ENCODE assay signal across 8 mouse cellular contexts in genomic region chr5:107986255-107986966, GRCm38 (mm10). TPM values are rescaled to one million over a fixed set of nuclear protein-coding genes. Genes with fewer than 3 reads are reported as not detected.
A peak's percentile ranks its signal among the peaks of the same experiment; 100 is the strongest.
DNase-seq lines count a peak whose midpoint lies in the region; ATAC-seq and TF ChIP-seq lines count a peak whose summit lies in the region.

No protein-coding gene starts in this region.

- peaks cover 8% of the 10 kb centered on the region for H3K79me3 ChIP-seq in C2C12 (ENCODE audit: low read depth)

- WGBS in heart, embryonic 14.5 days: under 1% methylated on average over 31 of the region's 54 CpGs
- WGBS in liver, embryonic 11.5 days: under 1% methylated on average over 47 of the region's 54 CpGs

- no peaks in the 10 kb centered on the region for H3K9me3 ChIP-seq in heart, embryonic 14.5 days (ENCODE audit: control insufficient read depth, low read length)
- H3K9me3 ChIP-seq in liver, embryonic 11.5 days (ENCODE audit: control insufficient read depth, low read length): no peaks in the 10 kb centered on the region

- H3K4me1 ChIP-seq in embryonic fibroblast, embryonic 13.5 days (ENCODE audit: control insufficient read depth, insufficient read depth, low read length): no peaks in the 10 kb centered on the region
- H3K4me1 ChIP-seq in heart, embryonic 14.5 days (ENCODE audit: control insufficient read depth in 2 of 2, insufficient read depth in 2 of 2, low read length in 2 of 2): peaks cover 2 to 6% of the 10 kb centered on the region in 2 experiments; a peak in 1 of 4 replicates
- H3K4me1 ChIP-seq in liver, embryonic 11.5 days (replicated peaks; ENCODE audit: control insufficient read depth, insufficient read depth, low read length): peaks cover 16% of the 10 kb centered on the region

- TF ChIP-seq CTCF in C2C12 (IDR thresholded peaks at IDR 0.05; ENCODE audit: control insufficient read depth, insufficient read depth, insufficient read length): peak; percentile 6
- TF ChIP-seq CTCF in embryonic fibroblast, embryonic 13.5 days (IDR thresholded peaks at IDR 0.05; ENCODE audit: borderline replicate concordance, insufficient read depth, low read length): peak; percentile 68; the same call in 1 of the 2 replicates

- H3ac ChIP-seq in C2C12 (ENCODE audit: control insufficient read depth, insufficient read length, low read depth) (peak overlapping the region; percentile 84), myocyte (ENCODE audit: control insufficient read depth, insufficient read length) (peak overlapping the region; percentile 93)

- peak overlapping the region; percentile 86 for H3K4me2 ChIP-seq in heart, embryonic 14.5 days (ENCODE audit: low read length)
- H3K4me2 ChIP-seq in liver, embryonic 11.5 days: peak overlapping the region; percentile 79
- peak overlapping the region; percentile 89 for H3K4me2 ChIP-seq in myocyte (ENCODE audit: low read depth)

- H3K27ac ChIP-seq in embryonic fibroblast, embryonic 13.5 days (ENCODE audit: insufficient read depth, low read length): no peak overlapping the region
- peak overlapping the region; percentile 89 to 91 for H3K27ac ChIP-seq in heart, embryonic 14.5 days (replicated peaks in 1 of 2; ENCODE audit: control insufficient read depth in 1 of 2, insufficient read depth in 1 of 2, low read depth in 2 of 2, low read length in 2 of 2)
- peak overlapping the region; percentile 90 for H3K27ac ChIP-seq in liver, embryonic 11.5 days (ENCODE audit: low read depth, low read length)

- TF ChIP-seq POLR2A in embryonic fibroblast, embryonic 13.5 days (IDR thresholded peaks at IDR 0.05; ENCODE audit: low read depth, low read length): no peak
- no peak for TF ChIP-seq POLR2A in myocyte (IDR thresholded peaks at IDR 0.05; ENCODE audit: insufficient read length, low read depth)

- peak overlapping the region; percentile 87 for H3K9ac ChIP-seq in heart, embryonic 14.5 days (ENCODE audit: low read length)
- H3K9ac ChIP-seq in liver, embryonic 11.5 days (ENCODE audit: low read depth, low read length): peak overlapping the region; percentile 88

- DNase-seq in brain, adult 2 months (ENCODE audit: low read depth, low spot score): peak; percentile 92
- DNase-seq in kidney, postnatal 10 days: peak; percentile 67
- peak; percentile 80 for DNase-seq in liver, embryonic 11.5 days (ENCODE audit: low spot score)
- peak; percentile 82 to 87 for DNase-seq in spleen, postnatal 36 days (ENCODE audit: low spot score in 2 of 2)

- H3K4me3 ChIP-seq in C2C12 (ENCODE audit: insufficient read depth, poor library complexity, severe bottlenecking): peak overlapping the region; percentile 63
- H3K4me3 ChIP-seq in embryonic fibroblast, embryonic 13.5 days (ENCODE audit: insufficient read depth, low read length): peak overlapping the region; percentile 50
- H3K4me3 ChIP-seq in heart, embryonic 14.5 days (ENCODE audit: control insufficient read depth in 1 of 2, insufficient read depth in 1 of 2, low read depth in 1 of 2, low read length in 2 of 2): peak overlapping the region; percentile 87 to 90
- peak overlapping the region; percentile 85 for H3K4me3 ChIP-seq in liver, embryonic 11.5 days (ENCODE audit: low read depth, low read length)
- H3K4me3 ChIP-seq in myocyte: peak overlapping the region; percentile 39

- ATAC-seq in heart, embryonic 14.5 days (ENCODE audit: insufficient number of reproducible peaks, insufficient read depth, low FRiP score, low read depth): peak; percentile 69
- ATAC-seq in liver, embryonic 11.5 days (replicated peaks; ENCODE audit: low FRiP score): peak; percentile 78

- no peaks in the 10 kb centered on the region for H3K27me3 ChIP-seq in C2C12 (ENCODE audit: control insufficient read depth, insufficient read depth, insufficient read length)
- no peaks in the 10 kb centered on the region for H3K27me3 ChIP-seq in heart, embryonic 14.5 days (ENCODE audit: control insufficient read depth, insufficient read depth, low read length)
- no peaks in the 10 kb centered on the region for H3K27me3 ChIP-seq in liver, embryonic 11.5 days (replicated peaks; ENCODE audit: control insufficient read depth, insufficient read depth, low read length)
- H3K27me3 ChIP-seq in myocyte (ENCODE audit: control insufficient read depth, insufficient read depth, insufficient read length): no peaks in the 10 kb centered on the region

- H3K36me3 ChIP-seq in C2C12 (ENCODE audit: control insufficient read depth, insufficient read depth) (no peaks in the 10 kb centered on the region), myocyte (ENCODE audit: control insufficient read depth, insufficient read depth) (no peaks in the 10 kb centered on the region)
- H3K36me3 ChIP-seq in heart, embryonic 14.5 days (ENCODE audit: control insufficient read depth, insufficient read depth, low read length): no peaks in the 10 kb centered on the region
- no peaks in the 10 kb centered on the region for H3K36me3 ChIP-seq in liver, embryonic 11.5 days (ENCODE audit: control insufficient read depth, insufficient read depth, low read length)

- H3K79me2 ChIP-seq in C2C12 (ENCODE audit: control insufficient read depth, insufficient read depth) (peaks cover 27% of the 10 kb centered on the region), myocyte (ENCODE audit: control insufficient read depth, insufficient read depth) (peaks cover under 1% of the 10 kb centered on the region)

TF ChIP-seq in C2C12, 6 proteins besides CTCF, POLR2A, EP300 and RAD21:
- no peak for TF ChIP-seq MYOG (IDR thresholded peaks at IDR 0.05; ENCODE audit: control insufficient read depth, extremely low read depth, insufficient read length)
- TF ChIP-seq MYOD1 (IDR thresholded peaks at IDR 0.05; ENCODE audit: control insufficient read depth, insufficient read length, low read depth): no peak
- no peak for TF ChIP-seq FOSL1 (IDR thresholded peaks at IDR 0.05; ENCODE audit: insufficient read depth, low read length, poor library complexity, severe bottlenecking)
- TF ChIP-seq CEBPB (IDR thresholded peaks at IDR 0.05; ENCODE audit: low read depth): no peak

TF ChIP-seq in myocyte, 11 proteins besides CTCF, POLR2A, EP300 and RAD21:
- TF ChIP-seq USF1 (IDR thresholded peaks at IDR 0.05; ENCODE audit: low read depth) (no peak), MYOD1 (IDR thresholded peaks at IDR 0.05; ENCODE audit: control insufficient read depth in 1 of 3, insufficient read length in 2 of 3, low read depth in 2 of 3) (peak in 1 of 3 experiments; percentile 43)

RNA-seq across cellular contexts. Expression of gene Fam69a, which starts 0.5 kb away (rescaled TPM):
- polyA plus RNA-seq in C2C12 (2012; fragmentation: generic; extraction: Trizol): 4.8 TPM
- 8.0 and 15.4 TPM in 2 replicates for polyA plus RNA-seq in embryonic fibroblast, embryonic 13.5 days (2011; ENCODE audit: insufficient read length, low read depth, missing spikeins)
- 18.4 and 19.8 TPM in 2 replicates for polyA plus RNA-seq in heart, embryonic 14.5 days (2014; fragmentation: Nextera tagmentation; extraction: Ambion mirVana)
- 19.5 and 20.6 TPM in 2 replicates for polyA plus RNA-seq in liver, embryonic 11.5 days (2014; fragmentation: Nextera tagmentation; extraction: Ambion mirVana)
- 8.2 TPM for polyA plus RNA-seq in myocyte (2012; fragmentation: generic; extraction: Trizol)
